Mouse (Mus musculus): Measurements from ENCODE around the gene Hs3st2.

Hs3st2 gene

DNA sequence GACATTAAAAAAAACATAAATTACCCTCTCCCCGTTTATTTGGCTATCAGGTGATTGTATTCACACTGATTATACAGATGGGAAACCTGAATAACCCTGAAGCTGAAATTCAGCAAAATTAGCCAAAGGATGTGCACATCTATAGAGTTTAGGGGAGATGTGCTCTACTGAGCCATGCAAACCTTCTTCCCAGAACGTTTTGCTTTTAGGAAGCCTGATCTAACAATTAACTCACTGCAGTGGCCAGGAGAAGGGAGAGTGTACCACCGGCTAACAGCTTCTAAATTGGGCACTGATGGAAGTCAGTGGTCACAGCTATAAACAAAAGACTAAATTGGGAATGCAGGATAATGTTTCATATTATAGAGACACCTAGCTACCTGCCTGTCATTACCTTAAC lies 66.4 kb downstream of the Hs3st2 start:
- DNase-seq (ENCODE audit: low read depth), result no peak

DNA sequence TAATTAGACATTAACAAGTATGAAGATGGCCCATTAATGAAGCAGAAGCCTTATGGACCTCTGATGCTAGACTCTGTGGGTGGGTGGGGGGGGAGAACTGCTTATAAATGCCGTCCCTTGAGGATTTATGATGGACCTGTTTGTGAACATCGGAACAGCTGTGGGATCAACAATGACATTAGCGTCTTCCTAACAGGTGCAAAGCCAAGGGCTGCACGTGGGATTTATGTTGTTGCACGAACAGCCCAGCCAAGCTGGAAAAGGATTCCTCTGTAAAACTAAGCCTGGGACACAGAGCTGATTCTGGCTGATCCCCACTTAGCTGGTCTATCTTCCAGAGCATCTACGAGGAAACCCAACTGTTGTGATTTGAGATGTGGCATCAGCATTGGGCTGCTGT lies 69.0 kb downstream of the Hs3st2 start:
- no peak for DNase-seq (ENCODE audit: low read depth)

DNA sequence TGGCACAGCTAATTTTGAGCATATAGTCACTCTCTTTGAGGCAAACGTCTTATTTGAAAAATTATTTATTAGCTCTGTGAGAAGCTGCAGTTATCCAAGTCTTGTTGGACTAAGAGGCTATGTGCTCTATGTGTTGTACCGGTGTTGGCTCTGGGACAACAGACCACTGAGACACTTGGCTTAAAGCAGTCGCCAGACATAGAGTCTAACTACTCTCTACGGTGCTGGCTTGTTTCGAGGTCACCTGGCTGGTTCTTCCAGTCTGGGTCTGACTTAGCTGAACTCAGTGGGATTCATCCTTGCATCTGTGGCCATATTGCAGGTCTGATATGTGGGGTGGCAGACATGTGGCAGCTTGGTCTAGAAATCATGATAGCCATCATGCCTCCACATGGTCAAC lies 72.8 kb downstream of the Hs3st2 start:
- no peak for DNase-seq (ENCODE audit: low read depth)

DNA sequence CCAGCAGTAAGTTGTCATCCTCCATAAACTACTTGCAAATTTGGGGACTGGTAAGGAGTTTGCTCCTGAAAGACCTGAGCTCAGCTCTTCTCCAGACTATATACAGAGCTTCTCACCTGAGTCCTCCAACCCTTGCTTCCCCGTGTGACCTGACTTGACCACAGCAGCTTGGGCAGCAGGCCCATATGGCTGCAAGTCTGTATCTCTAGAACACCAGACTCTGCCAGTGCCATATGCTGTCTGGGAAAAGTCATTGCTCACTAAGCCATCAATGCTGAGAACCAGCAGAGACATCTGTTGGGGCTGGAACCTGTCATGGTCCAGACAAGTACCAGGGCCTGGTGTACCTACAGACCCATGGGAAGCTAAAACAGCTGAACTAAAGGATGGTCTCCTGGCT lies 73.5 kb downstream of the Hs3st2 start:
- DNase-seq (ENCODE audit: low read depth), result no peak

DNA sequence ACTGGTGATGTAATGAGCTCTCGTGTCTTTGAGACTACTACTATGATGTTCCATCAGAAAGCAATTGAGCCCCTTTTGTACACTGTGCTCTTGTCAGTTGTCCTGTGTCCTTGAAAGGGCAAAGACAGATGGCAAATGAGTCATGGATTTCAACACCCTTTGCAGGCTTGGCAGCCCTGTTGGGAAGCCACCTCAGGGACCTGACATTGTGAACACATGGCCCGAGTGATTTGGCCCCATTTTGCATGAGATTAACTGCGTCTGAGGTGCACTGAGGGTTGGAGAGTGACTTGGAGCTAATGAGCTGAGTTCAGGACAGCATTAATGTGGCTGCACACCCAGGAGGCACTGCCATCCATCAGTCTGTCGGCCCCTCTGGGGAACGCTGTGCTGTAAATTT lies 74.7 kb downstream of the Hs3st2 start:
- DNase-seq (ENCODE audit: low read depth), result no peak

DNA sequence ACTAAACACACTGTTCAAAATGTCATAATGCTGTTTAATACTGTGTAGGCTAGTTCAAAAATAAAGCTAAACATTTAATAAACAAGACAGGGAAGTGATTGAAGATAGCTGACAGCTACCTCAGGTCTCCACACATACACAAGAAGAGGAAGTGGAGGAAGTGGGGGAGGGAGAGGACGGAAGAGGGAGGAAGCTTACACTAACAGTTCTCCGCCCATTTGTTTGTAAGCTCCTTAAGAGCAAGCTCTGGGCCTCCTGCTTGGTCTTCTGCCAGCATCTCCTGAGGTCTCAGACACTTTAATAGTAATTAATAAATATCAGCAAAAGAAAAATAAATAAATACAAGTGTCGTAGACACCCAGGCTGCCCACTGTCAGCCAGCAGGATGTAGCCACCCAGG lies 77.8 kb downstream of the Hs3st2 start:
- DNase-seq (ENCODE audit: low read depth), result peak; percentile 7

DNA sequence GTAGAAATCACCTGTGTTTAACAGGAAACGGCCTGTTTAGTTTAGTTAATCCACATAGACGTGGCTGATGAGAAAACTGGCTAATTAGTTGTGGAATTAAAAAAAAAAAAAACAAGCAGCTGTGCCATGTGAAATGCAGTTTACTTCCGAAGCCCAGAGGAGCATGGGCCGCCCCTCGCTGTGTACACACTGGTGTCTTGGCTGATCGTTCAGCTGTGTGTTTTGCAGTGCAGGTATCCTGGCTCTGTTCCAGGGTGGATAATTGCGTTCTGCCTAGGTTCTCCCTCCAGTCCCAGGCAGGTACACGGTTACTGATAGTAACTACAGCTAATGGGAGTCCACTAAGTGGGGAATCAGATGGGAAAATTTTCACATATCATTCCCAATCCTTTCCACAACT lies 86.6 kb downstream of the Hs3st2 start:
- no peak for DNase-seq (ENCODE audit: low read depth)

DNA sequence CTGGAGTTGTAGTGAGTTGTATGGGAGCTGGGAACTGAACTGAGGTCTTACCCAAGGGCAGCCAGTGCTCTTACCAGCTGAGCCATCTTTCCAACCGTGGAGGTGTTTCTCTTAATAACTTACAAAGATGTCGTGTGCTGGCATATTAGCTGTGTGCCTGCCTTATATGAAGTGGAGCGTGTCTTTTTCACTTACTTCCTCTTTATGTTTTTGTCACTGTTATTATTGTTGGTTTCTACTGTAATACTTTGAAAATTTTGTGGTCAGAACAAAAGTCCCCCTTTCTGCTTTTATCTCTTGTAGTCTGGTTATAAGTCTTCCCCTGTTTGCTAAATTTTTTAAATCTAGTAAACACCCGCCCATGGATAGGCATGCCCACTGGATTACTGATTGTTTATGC lies 88.4 kb downstream of the Hs3st2 start:
- no peak for DNase-seq (ENCODE audit: low read depth)

DNA sequence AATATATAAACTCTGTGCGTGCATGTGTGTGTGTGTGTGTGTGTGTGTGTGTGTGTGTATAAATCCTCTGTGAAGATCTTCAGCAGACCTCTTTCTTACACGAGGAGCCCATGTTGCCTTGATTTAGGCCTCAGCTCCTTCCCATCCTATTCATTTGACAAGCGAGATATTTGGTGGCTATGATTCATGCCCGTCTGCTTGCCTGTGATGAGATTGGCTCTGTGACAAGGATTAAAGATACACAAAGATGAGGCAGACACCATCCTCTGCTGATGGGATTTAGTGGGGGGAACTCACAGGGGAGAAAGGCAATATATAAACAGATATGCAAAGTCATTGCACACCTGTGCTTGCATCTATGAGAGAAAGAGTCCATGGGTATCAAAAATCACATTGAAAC lies 92.9 kb downstream of the Hs3st2 start:
- DNase-seq (ENCODE audit: low read depth), result no peak

DNA sequence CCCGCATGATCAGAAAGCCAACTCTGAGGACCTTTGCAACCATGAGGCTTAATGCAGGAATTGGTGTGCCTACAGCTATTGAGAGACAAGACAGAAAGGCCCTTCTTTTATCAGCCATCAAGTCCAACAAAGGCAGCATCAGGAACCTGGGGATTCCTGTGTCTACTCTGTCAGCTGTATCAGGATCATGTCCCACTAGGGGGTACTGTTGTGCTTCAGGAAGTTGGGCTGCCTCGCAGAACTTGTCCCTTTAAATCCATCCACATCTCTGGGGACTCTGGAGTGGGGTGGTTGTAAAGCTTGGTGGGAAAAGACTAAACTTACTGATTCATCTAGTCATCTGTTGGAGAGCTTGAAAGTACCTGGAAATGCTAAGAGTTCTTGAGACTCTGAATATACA lies 93.6 kb downstream of the Hs3st2 start:
- peak; percentile 8 for DNase-seq (ENCODE audit: low read depth)

DNA sequence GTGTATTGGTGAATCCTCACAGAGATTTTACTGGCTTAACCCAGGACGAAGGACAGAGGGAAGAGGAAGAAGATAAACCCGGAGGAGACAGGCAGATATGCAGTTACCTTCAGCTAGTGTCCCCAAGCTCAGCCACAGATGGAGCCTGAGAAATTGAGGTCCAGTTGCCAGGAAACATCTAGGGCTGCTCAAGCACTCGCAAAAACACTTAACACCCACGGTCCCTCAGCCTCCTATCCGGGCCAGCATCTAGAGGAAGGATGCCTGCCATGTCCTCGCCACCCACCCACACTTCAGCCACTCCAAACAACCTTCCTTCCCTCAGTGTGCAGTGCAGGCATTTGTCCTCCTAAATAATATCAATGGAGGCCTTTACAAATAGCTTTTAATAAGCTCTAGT lies 95.6 kb downstream of the Hs3st2 start:
- DNase-seq (ENCODE audit: low read depth), result no peak

DNA sequence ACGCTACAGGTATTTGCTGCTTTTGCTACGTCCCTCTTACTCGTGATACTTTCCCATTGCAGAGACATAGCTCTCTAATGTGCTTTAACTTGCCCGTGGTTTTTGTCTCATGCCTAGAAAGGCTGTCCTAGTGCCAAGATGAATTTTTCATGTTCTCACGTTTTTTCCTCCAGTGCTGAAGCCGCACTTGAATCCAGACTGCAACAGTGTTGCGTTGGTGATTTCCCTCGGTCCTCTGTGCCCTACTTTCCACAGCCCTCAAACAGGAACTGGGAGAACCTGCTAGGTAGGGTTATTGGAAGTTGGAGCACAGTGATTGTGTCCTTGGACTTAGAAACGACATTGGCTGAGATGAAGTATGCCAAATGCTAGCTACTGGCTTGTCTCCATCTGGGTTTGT lies 97.7 kb downstream of the Hs3st2 start:
- no peak for DNase-seq (ENCODE audit: low read depth)

DNA sequence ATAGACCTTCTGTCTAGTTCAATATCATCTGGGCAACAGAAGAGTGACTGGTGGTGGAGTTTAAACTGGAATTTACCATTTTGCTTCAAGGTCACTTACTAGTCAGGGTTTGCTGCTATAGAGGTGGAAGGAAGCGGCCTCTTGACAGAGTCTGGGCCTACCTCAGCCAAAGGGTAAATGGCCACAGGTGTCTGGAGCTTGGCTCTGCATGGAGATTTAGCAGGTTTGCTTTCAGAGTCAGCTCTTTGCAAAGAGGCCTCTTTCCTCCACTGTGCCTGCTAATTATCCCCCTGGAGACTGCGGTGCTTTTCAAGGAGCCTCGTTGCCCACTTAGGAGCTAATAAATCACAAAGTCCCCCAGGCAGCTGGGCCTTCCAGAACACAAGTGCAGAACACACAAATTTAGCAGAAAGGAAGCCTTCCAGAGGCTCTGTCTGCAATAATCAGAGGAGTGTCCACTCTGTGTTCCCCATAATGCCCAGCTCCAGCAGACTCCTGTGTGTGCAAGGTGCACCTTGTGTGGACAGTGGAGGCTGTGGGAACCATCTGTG lies 99.9 kb downstream of the Hs3st2 start:
- no peak for DNase-seq (ENCODE audit: low read depth)

DNA sequence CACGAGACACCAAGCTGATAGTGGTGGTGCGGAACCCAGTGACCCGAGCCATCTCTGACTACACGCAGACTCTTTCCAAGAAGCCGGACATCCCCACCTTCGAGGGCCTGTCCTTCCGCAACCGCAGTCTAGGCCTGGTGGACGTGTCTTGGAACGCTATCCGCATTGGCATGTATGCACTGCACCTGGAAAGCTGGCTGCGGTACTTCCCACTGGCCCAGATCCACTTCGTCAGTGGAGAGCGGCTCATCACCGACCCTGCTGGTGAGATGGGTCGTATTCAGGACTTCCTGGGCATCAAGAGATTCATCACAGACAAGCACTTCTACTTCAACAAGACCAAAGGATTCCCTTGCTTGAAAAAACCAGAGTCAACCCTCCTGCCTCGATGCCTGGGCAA lies 108.9 kb downstream of the Hs3st2 start:
- DNase-seq (ENCODE audit: low read depth), result no peak

DNA sequence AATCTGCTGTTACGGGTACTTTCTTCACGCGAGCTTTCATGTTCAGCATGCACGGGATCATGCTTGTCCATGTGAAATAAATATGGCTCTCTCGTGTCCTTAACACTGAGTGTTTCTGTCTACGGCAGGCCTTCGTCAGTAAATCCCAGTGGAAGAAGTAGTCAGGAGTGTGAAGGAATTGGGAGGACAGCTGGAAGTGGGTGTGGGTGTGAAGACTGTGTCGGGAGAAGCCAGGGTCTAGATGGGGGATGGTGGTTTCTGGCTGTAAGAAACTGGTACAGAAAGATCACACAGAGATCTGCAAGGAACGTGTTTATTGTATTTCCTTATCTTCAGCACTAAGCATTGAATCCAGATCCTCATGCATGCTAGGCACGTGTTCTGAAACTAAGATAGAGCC lies 110.0 kb downstream of the Hs3st2 start:
- no peak for DNase-seq (ENCODE audit: low read depth)

DNA sequence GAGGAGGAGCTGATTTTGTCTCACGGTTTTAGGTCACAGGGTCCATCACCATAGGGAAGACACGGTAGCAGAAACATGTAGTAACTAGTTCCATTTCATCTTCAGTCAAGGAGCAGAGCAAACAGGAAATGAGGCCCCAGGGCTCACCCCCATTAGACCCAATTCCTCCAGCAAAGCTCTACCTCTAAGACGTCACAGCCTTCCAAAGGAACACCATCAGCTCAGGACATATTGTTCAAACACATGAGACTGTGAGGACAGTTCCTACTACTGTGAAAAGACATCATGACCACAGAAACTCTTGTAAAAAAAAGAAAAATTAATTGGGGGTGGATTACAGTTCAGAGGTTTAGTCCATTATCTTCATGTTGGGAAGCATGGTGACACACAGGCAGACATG lies 125.1 kb downstream of the Hs3st2 start:
- DNase-seq (ENCODE audit: low read depth), result no peak

DNA sequence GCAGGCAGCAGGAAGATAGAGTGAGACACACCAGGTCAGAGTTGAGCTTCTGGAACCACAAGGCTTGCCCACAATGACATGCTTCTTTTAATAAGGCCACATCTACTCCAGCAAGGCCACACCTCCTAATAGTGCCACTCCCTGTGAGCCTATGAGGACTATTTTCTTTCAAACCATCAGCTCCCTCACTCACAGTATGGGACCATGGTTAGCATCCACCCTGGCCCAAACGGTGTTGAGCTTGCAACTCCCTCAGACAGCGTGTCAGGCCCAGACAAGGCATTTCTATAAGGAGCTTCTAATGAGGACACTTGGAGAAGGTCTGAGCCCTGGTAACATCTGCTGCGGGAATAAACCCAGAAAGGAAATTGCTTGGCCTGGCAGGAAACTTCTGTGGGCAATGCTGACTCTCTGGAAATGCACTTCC lies 125.5 kb downstream of the Hs3st2 start:
- DNase-seq (ENCODE audit: low read depth), result peak; percentile 20

DNA sequence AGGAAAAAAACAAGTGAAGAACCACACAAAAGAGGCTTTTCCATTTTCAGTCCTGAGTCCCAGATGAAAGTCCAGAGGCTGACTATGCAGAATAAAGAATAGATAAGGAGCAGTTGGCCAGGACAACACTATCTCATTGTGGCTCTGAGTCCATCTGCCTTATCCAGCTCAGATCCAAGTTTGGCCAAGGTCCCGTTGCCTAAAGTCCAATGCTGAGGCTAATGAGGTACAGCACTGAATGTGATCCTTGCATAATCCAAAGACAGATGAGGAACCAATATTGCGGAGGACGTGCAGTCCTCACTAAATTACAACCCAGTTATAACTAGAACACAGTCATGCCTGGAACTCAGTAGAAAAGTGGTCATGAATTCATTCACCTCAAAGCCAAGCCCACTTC lies 130.5 kb downstream of the Hs3st2 start:
- DNase-seq (ENCODE audit: low read depth), result no peak

DNA sequence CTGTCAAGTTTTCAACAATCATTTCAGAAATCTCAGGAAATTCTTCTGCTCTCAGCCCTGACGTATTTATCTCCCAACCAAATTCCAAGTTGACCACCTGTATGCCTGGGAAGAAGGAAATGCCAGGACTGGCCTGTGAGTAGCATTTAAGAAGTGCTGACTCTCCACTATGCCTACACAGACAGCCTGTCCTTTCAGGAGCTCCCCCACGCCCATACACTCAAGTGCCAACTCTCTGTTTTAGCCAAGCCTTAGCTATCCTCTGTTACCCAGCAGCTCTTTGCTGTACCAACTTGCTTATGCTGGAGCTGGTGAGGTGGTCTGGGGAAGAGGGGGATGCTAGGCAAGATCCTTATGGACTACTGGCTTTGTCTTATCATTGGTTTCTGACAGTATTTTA lies 137.4 kb downstream of the Hs3st2 start:
- no peak for DNase-seq (ENCODE audit: low read depth)

DNA sequence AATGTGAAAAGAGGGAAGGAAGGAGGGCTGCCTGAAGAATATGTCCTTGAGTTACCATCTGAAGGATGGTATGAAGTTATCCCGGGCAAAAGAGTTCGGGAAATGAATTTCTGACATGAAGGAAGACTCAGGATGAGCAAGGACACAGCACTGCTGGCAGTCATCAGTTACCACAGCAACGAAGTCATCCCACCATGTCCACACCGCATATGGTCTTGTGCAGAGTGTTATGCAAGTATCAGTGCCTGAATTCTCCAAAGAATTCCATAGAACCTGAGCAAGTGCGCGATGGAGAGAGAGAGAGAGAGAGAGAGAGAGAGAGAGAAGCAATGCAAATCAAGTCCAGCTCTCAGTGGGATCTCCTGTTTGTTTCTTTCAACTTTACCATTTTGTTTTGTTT lies 142.0 kb downstream of the Hs3st2 start:
- no peak for DNase-seq (ENCODE audit: low read depth)

DNA sequence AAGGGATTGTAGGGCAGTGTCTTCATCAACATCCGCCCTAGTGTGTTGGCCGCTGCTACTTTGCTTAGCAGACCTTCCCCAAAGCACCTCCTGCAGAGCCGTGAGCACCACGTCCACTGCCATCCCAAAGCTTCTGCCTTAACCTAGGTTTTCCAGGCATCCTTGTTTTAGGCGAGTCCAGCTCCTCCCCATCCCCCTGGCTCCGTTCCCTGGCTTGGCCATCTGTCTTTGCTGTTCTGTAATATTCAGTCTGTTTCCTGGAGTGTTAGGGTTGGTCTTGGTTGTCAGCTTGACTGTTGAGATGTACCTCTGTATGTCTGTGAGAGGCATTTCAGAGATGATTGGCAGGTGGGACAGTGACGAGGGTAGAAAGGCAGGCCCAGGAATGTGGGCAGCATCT lies 142.7 kb downstream of the Hs3st2 start:
- DNase-seq (ENCODE audit: low read depth), result no peak

DNA sequence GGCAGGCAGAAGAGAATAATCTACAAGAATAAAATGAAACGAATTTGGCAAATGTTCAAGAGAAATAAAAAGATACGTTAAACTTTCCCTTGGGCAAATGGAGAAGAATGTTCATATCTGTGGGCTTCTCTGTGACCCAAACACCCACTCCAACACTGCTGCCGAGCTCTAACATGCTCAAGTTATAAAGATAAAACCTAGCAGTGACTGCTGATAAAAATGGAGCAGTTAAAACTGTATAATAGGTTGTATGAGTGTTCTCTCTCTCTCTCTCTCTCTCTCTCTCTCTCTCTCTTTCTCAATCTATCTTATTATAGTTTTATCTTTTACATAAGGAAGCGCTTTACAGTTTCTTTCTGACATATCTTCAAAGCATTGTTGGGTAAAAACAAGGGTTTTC lies 144.3 kb downstream of the Hs3st2 start:
- DNase-seq (ENCODE audit: low read depth), result no peak

DNA sequence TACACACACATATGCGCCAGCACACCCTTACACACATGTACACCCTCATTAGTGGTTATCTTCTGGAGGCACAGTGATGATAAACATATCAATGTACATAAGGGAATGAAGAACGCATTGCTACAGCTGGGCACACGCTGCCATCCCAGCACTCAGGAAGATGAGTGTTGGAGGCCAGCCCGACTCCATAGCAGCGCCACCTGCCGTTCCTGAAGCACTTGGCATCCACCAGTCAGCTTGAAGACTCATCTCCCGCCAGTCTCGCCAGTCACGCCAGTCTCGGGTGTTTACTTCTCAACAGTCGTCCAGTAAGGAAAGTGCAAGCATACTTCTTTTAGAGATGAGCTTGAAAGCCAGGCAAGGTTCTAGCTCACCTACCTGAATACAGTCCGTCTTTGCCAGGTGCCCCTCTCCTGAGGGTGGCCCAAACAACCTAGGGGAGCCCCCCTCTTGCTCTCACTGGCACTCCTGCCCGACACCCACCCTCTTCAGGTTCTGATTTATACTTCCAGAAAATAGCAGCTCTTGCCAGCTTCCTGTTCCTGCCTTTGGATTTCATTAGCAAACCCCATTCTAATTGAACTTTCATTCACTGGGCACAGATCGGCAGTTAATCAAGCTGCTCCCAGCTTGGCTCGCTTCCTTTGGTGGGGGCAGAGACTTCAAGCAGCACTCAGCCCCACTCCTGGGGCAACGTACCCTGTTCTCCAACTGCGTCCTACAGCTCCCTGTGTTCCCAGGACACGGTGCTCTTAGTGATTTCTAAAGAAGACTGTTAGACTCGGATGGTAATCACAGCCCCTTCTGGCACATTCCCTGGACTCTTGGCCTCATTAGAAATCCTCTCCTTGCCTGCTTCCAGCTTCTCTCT lies 148.0 kb downstream of the Hs3st2 start:
- DNase-seq (ENCODE audit: low read depth), result no peak

DNA sequence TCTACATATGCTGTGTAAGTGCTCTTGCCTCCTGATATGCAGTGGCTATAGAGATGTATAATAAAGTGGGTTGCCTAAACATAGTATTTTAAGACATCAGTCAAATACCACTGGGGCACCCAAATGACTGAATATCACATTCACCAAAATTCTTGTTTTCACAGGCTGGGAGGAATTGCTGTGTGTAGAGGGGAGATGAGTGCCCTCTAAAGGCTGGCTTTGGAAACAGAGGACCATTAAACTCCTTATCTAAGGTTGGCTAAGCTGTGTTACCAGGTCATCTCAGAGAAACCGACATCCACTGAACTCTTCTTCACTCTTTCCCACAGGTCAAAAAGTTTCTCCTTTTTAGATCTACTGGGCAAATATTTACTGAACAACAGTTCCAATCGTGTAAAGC lies 150.8 kb downstream of the Hs3st2 start:
- no peak for DNase-seq (ENCODE audit: low read depth)

All from c-Kit-positive CD71-negative TER-119-negative erythroid progenitor cells, embryonic 14.5 days (primary cell).